Mouse (Mus musculus): Measurements from ENCODE around the gene Rgl2.
"Not testable (repeated sequence)": the region's sequence is repeated elsewhere in the genome, so short reads cannot be mapped to it uniquely, and the experiment has no call there.

Gene Rgl2

DNA sequence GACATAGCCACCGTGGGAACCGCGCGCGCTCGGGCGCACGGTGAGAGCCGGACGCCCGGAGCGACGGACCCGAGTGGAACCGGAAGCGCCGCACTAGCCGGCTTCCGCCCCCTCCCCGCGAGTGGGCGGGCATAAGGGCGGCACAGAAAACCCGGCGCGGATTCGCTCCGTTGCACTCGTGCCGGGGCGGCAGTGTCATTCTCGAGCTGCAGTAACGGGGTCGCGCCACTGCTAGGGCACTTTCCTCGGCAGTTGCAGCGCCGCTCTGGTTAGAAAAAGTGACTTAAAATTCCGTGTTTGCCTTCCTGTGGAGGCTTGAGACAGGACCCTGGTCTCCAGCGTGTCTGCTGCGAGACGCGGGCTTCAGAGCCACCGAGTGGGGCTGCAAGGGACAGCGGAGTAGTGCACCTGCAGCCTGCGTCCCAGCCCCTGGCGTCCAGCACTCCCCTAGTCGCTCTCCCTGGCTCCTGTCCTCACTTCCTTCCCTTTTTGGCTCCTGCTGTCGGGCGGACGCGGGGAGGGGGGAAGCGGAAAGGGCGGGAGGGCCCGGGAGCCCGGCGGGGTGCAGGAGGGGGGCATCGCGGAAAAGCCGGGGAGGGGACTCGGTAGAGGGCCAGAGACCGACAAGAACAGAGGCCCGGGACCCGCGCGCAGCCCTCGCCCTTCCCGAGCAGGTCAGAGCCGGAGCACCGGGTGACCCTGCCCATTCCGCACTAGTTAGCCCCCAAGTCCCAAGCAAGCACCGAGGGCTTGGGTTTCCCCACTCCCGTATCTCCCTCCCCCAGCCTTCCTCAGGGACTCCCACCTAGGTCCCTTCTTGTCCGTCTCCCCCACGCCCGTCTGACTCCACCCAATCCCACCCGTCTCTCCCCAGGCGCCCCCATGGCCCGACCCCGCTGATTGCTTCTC lies at the start of gene Rgl2:
Gene Rgl2 (plus strand): TSS at position 173 of the 909 bp plus-strand sequence.
- DNase-seq (ENCODE audit: low read depth): peak; percentile 94

DNA sequence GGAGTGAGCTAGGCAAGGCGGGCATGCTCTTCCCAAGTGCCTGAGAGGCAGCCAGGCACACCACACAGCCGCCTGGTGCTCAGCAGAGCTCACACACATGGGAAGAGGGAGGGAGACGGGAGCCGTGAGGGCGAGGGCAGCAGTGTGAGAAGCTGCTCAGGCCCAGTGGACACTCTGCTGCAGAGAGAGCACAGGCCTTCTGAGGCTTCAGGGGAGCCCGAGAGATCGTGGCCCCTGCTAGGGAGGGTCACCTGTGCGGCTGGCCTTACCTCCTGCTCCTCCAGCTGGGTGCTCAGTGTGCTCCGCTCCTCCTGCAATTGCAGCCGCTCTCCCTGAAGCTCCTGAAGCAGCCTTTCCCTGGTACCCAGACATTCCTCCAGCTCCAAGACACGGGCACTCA lies 45.0 kb upstream of the Rgl2 start:
- not testable (repeated sequence) for DNase-seq (ENCODE audit: low read depth)

GRCm38 (mm10) chr17:33887802-33888201 lies 41.5 kb upstream of the Rgl2 start:
- DNase-seq (ENCODE audit: low read depth): not testable (repeated sequence)

- DNase-seq (ENCODE audit: low read depth): not testable (repeated sequence)
These were observed 41.1 kb upstream of the Rgl2 start for GRCm38 (mm10) chr17:33888230-33888629.

- not testable (repeated sequence) for DNase-seq (ENCODE audit: low read depth)
These were observed 39.3 kb upstream of the Rgl2 start for GRCm38 (mm10) chr17:33889941-33890532.

DNA sequence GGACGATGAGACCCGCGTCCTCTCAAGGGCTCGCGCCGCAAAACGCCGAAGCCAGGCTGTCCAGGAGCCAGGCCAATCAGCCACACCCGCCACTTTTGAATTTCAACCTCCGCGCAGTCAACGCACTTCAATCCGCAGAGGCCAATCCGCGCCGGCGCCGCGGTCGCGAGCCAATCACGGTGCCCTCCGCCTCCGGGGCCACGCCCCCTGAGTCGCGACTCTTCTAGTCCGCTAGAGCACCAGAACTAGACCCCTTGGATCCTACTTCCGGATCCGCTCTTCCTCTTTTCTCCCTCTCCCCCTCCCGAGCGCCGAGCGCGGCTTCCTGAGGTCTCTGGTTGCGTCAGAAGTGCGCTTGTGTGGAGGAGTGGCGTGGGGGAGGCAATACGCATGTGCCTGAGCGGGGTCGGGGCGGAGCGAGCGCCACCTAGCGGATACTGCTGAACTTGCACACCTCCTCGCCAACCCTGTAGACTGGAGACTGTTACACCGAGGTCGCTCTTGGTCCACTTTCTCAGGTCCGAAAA lies 38.7 kb upstream of the Rgl2 start, which contains the start of gene Kifc1:
Gene Kifc1 (minus strand): TSS at position 129 of the 527 bp plus-strand sequence.
- DNase-seq (ENCODE audit: low read depth): peak; percentile 99

DNA sequence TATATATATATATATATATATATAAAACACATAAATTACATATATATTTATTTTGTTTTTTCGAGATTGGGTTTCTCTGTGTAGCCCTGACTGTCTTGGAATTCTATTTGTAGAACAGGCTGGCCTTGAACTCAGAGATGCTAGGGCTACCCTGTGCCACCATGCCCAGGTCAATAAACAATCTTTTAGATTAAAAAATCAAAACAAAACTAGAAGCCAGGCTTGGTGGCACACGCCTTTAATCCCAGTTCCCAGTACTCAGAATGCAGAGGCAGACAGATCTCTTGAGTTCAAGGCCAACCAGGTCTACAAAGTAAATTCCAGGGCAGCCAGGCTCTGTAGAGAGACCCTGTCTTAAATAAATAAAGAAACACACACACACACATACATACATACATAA lies 38.0 kb upstream of the Rgl2 start:
- DNase-seq (ENCODE audit: low read depth): no peak

- not testable (repeated sequence) for DNase-seq (ENCODE audit: low read depth)
These were observed 37.5 kb upstream of the Rgl2 start for GRCm38 (mm10) chr17:33891892-33892291.

DNA sequence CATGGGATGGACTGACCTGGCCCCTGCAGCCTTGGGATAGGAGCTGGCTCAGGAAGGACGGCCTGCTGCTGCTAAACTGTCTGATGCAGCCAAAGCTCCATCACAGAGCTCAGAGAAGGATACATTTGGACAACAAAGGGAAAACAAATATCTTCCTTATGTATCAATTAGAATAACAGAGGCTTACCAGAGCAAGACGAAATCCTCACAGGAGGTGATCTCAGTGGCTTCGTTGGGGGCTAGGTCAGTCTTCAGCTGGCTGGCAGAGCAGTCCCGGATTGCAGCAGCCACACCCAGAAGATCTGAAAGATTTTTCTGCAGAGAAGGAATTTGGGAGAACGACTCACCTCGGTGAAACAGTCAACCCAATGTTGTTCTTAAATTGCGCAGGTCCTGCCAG lies 36.9 kb upstream of the Rgl2 start:
- no peak for DNase-seq (ENCODE audit: low read depth)

GRCm38 (mm10) chr17:33893011-33893410 lies 36.3 kb upstream of the Rgl2 start:
- not testable (repeated sequence) for DNase-seq (ENCODE audit: low read depth)

DNA sequence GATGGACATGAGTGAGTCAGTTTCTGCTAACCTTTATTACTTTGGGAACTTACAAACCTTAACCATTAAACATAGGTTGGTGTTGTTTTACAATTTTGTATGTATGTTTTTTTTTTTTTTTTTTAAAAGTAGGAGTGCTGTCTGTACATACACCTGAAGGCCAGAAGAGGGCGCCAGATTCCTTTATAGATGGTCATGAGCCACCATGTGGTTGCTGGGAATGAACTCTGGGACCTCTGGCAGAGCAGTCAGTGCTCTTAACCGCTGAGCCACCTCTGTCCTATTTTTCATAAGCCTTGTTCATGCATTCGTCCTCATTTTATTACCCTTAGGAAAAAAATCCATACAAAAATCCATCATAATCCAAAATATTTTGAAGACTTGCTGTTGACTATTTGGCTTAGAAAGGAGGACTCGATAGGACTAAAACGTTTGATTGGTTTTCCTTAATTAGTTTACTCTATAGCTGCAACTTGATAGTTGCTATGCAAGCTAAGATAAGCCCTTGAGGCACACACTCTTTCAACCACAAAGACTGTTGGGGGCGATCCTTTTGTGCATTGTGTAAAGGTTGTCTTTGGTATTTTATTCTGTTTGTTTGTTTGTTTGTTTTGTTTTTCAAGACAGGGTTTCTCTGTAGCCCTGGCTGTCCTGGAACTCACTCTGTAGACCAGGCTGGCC lies 32.1 kb upstream of the Rgl2 start:
- DNase-seq (ENCODE audit: low read depth): peak; percentile 90

DNA sequence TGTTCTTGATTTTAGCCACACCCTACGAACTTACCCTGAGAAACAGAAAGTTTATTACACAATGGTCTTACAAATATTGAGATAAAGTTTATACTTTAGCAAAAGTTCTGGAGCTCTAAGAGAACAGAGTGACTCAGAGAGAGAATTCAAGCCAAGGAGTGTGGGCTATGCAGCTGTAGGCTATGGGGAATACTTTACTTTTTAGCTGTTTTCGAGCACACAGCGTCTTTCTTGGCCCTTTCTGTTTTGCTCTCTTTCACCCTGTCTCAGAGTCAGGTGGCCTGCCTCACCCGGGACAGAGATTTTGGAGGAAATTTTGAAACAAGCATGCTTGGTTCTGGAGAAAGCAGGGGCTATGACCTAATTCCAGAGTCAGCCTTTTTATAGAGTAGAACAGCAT lies 31.1 kb upstream of the Rgl2 start:
- not testable (repeated sequence) for DNase-seq (ENCODE audit: low read depth)

DNA sequence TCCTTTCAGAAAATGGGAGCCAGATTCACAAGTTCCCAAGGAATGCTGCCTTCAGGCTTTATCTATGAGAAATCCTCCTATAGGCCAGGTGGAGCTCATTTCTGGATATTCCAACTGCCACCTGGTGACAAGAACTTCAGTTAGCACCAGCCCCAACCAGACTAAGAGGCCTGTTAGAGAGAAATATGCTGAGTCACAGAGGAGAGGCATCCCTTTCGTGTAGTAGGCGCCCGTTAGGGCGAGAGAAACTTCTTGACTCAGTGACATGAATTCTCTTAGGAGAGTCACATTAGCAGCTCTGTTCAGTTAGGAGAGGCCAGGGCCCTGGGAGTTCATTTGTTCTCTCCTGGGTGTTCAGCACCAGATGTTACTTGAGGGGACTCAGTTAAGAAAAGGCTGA lies 29.7 kb upstream of the Rgl2 start:
- DNase-seq (ENCODE audit: low read depth): no peak

DNA sequence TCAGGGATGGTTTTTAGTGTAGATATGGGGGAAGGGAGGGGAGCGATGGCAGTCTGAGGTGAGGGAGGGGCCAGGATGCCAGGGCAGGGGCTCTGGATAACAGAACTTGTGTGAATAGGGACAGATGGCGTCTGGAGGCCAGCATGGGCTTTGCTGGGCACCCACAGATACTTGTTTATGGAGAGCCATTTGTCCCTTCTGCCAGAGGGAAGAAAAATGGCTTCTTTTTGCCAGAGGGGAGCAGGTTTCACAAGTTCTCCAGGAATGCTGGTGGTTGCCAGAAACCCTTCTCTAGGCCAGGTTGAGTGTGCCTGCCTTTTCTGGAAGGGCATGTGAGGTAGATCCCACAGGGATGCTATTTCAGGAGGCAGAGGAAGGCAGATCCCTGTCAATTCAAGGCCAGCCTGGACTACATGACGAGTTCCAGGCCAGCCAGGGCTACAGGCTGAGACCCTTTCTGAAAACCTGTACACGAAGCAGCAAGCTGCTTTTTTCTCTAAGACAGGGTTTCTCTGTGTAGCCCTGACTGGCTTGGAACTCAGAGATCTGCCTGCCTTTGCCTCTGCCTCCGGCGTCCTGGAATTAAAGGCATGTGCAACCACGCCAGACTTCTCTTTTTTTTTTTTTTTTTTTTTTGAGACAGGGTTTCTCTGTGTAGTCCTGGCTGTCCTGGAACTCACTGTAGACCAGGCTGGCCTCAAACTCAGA lies 28.9 kb upstream of the Rgl2 start:
- no peak for DNase-seq (ENCODE audit: low read depth)

DNA sequence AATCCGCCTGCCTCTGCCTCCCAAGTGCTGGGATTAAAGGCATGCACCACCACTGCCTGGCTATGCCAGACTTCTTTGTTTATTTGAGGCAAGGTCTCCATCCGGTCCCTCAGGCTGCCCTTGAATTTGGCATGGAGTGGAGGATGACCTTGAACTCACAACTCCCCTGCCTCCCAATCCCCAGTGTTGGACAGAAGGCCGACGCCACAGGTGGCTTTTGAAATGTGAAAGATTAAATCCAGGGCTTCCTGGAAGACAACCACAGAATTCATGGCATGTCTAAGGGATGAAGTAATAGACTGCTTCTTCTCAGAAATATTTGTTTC lies 28.4 kb upstream of the Rgl2 start:
- DNase-seq (ENCODE audit: low read depth): no peak

DNA sequence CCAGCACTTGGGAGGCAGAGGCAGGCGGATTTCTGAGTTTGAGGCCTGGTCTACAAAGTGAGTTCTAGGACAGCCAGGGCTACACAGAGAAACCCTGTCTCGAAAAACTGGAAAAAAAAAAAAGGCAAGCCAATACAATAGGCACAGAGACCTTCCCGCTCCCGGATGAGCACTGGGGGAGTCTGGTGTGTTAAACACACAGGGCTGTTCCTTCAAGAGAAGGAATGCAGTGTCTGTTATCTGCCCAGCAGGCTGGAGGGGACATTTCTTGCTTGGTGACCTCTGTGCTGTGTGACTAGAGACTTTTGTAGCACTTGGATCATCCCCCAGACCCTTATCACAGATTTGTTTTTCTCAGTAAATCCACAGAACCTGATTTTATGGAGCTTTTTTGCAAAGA lies 27.7 kb upstream of the Rgl2 start:
- DNase-seq (ENCODE audit: low read depth): no peak

DNA sequence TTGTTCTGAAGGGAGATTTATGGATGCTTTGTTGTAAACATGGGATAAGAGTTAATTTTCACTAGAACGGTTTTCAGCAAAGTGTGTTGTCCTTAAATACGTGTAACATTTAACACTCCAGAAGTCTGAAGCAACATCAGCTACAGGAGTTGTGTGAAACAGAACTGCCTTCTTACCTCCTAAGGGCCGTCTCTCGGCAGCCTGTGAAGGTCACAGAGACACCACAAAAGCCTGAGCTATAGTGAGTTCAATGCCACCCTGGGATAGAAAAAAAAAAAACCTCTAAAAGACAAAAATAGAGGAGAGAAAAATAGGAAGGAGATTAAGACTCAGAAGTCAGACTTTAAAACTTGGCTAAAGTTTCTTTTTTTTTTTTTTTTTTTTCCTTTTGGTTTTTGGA lies 27.3 kb upstream of the Rgl2 start:
- DNase-seq (ENCODE audit: low read depth): peak; percentile 42

DNA sequence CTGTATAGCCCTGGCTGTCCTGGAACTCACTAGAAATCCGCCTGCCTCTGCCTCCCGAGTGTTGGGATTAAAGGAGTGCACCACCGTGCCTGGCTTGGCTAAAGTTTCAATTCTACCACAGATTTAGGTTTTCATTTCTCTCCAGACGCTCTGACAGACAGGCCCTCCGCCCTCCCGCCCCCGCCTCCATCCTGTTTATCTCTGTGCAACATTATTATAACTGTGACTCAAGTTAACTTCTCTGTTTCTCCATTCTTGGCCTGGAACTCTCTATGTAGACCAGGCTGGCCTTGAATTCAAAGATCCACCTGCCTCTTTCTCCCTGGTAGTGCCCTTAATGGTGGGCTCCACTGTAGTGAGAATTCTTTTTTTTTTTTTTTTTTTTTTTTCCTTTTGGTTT lies 26.9 kb upstream of the Rgl2 start:
- peak; percentile 66 for DNase-seq (ENCODE audit: low read depth)

GRCm38 (mm10) chr17:33903911-33904651 lies 25.3 kb upstream of the Rgl2 start:
- DNase-seq (ENCODE audit: low read depth): not testable (repeated sequence)

DNA sequence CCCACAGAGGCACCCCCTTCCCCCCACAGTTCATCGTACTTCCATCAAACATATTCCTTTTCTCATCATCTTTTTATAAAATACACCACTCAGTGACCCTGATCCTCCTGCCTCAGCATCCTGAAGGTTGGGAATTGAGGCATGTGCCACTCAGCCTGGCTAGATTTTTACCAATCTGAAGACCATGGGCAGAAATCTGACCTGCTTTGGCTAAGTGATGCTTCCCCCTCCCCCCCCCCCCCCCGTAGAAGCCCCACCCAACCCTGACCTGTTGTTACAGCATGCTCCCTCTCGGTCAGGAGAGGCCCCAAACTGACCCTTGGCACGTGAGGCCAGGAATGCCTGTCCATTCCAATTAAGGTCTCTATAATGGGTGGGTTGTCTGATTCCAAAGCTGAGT lies 24.5 kb upstream of the Rgl2 start, which contains the start of gene Platr17:
Gene Platr17 (plus strand): TSS at position 301 of the 400 bp plus-strand sequence.
- DNase-seq (ENCODE audit: low read depth): not testable (repeated sequence)
